Mouse (Mus musculus) fat pad, adult 2 months (tissue): Measurements from ENCODE around the gene Manba.
"Not testable (repeated sequence)": the region's sequence is repeated elsewhere in the genome, so short reads cannot be mapped to it uniquely, and the experiment has no call there.

ENCODE experiments used
- DNase-seq: peaks from one replicate; pipeline ENCODE4 v3.0.0-alpha.2; 2011; ENCODE audit warnings: low read depth, low spot score; ENCODE audit errors: extremely low read depth

The Manba gene

DNA sequence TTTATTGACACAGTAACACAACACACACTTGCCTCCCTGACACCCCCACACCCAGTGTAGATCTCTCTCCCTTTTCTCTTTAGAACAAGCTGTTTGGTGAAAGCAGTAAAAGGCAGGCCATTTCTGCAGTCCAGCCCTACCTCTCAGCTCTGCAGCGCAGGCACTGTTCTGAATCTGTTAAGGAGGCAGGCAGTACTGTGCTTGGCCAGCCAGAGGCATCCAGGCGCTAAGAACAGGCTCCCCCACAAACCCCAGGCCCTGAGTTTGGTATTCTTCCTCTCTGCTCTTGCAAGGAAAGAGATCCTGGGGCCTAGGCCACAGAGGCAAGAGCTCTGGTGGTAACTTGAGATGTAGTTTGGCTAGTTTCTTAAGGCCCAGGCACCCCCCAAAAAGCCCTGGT, 39.5 kb downstream of the Manba start:
- not testable (repeated sequence) for DNase-seq

DNA sequence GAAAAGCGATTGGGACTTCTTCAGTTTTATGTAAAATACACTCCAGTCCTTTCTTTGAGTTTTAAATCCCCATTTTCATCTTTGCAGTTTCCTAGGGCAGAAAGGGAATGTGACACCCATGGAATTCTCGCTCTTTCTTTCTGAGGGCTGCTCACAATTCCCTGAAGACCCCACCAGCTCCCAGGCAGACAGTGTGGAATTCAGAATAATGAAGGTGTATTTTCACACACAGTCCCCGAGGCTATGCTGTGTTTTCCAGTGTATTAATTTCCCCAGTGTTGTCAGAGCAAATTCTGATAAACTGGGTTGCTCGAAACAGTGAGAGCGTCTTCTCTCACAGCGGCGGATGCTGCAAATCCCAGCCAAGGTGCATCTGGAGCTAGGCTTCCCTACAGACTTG, 44.3 kb downstream of the Manba start:
- no peak for DNase-seq

GRCm38 (mm10) chr3:135531762-135532161, 46.4 kb downstream of the Manba start:
- no peak for DNase-seq

DNA sequence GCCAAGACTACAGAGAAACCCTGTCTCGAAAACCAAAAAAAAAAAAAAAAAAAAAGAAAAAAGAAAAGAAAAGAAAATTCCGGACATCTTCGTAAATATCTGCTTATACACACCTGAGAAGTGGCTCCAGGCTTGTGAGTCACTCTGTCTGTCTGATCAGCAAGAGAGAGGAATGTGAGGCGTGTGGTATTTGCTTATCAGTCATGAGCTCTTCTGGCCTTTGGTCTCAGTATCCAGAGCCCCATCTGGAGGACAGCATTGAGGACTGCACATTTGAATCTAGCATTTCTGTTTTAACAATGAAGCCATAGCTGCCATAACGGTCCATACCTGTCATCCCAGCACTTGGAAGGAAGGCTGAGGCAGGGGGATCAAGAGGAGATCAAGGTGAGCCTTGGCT, 48.7 kb downstream of the Manba start:
- no peak for DNase-seq

DNA sequence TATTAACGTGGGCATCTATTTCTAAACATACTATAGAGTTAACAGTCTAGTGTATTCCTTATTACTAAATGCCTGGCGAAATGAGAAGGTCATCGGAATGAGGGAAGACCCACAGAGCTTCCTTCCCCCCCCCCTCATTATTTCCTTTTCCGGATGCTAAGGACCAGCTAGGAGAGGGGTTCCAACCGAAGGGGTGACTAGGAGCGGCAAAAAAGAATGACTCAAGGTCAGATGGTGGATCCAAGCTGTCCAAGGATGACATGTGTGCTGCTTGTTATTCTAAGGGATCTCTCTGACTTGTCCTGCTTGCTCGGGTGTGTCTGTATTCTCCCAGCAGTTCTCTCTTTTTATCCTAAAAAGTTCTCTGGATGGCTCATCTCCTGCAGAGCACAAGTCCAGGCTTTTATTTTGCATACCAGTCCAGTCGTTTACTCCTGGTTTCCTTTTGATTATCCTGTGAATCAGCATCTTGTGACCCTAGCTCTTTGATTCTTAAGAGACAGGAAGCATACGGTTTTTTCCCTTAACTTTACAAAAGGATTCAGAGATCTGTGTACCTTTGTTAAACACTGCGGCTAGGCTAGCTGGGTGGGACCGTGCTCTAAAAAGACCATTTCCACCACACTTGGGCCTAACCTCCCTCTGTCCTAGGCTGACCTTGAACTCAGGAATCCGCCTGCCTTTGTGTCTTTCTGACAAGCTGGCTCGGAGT, 61.0 kb downstream of the Manba start:
- DNase-seq, result no peak

DNA sequence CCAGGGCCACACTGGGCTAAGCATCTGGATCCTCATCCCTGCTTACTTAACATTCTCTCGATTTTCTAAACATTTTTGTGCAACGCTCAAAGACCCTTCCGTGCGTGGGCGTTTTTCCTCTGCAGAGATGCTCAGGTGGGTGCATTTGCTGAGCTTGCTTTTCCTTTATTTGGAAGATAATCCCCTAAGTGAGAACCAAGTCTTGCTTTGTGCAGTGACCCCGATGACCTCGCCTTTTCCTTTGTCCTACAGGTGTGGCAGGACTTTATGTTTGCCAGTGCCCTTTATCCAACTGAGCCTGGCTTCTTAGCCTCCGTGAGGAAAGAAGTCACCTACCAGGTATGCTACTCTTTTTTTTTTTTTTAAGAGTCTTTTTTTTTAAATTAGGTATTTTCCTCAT, 61.9 kb downstream of the Manba start:
- DNase-seq, result no peak

GRCm38 (mm10) chr3:135552874-135553273, 67.5 kb downstream of the Manba start:
- no peak for DNase-seq

GRCm38 (mm10) chr3:135555192-135555591, 69.8 kb downstream of the Manba start:
- no peak for DNase-seq

GRCm38 (mm10) chr3:135556052-135556587, 70.7 kb downstream of the Manba start:
- no peak for DNase-seq

GRCm38 (mm10) chr3:135556851-135557662, 71.6 kb downstream of the Manba start:
- no peak for DNase-seq

DNA sequence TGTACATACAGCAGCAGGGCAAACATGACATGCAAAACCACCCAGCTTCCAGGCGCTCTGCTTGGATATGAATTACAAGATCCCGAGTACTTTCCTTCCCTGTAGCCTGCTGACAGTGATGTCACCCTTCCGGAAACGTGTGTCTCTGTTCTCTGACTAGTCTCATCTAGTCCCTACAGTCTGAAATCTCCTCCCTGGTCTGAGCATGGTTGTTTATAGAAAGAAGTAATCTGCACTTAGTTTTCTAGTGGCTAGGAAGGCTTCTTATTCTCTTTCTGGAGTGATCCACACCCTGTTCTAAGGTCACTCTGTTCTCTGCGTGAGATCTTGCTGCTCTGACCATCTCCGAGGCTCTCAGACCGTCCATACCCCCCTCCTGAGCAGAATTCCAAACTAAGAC, 76.6 kb downstream of the Manba start:
- DNase-seq, result no peak

DNA sequence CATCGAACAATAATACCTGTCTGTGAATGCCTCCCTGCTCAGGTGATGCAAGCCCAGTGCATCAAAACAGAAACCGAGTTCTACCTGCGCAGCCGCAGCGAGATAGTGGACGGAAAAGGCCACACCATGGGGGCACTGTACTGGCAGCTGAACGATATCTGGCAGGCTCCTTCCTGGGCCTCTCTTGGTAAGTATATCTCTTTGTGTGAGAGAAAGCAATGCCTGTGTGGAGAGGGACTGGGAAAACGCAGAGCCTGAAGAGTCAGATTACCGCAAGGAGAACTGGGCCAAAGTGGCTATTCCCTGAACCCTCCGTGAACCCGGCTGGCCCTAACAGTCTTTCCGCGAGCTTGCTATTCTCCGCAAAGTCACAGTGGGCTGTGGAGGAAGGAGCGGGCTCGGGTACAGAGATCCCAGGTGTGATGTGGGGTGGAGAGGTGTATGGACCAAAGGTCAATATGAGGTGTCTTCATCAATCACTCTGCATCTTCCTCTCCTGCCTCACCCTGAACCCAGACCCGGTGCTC, 77.8 kb downstream of the Manba start:
- no peak for DNase-seq

DNA sequence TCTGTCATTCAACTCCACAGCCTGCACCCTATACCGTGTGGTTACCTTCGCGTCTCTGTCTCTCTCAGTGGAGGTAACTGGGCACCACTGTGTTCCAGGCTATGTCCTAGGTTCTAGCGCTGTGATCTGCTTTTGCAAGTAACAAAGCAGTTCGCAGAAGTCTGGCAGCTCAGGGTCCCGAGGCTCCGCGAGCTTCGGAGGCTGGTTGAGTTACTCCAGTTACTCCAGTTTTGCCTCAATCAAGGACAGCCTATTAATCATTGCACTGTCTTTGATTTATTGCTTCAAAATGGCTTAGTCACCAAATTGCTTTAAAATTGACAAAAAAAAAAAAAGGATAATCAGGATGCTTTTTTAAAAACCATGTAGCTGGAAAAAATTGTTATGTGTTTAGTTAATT, 79.3 kb downstream of the Manba start:
- no peak for DNase-seq

DNA sequence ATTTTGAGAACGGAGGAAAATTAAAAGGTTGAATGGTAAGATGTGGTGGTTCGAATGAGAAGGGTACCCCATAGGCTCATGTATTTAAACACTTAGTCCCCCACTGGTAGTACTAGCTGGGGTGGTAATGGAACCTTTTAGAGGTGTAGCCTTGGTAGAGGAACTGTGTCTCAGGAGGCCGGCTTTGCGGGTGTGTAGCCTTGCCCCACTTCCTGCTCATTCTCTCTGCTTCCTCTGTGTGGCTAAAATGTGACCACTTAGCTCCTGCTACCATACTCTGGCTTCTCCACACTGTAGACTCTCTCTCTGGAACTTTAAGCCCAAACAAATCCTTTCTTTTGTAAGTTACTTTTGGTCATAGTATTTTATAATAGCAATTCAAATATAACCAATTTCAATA, 79.9 kb downstream of the Manba start:
- DNase-seq, result no peak

GRCm38 (mm10) chr3:135567888-135568287, 82.5 kb downstream of the Manba start:
- DNase-seq, result no peak

DNA sequence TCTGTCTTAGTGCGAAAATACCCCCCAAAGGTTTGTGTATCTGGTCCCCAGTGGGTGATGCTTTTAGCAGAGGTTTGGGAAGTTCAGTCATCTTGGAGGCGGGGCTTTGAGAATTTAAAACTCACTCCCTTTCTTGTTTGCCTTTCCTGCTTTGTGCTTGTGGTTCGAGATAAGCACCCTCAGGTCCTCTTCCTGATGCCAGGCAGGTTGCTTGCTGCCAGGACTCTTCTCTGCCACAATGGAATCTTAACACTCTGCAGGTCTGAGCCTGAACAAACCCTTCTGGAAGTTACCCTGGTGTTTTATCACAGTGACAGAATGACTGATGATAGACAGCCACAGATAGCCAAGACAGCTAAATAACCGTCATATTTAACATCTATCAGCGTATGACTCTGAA, 83.2 kb downstream of the Manba start:
- peak; percentile 87 for DNase-seq

DNA sequence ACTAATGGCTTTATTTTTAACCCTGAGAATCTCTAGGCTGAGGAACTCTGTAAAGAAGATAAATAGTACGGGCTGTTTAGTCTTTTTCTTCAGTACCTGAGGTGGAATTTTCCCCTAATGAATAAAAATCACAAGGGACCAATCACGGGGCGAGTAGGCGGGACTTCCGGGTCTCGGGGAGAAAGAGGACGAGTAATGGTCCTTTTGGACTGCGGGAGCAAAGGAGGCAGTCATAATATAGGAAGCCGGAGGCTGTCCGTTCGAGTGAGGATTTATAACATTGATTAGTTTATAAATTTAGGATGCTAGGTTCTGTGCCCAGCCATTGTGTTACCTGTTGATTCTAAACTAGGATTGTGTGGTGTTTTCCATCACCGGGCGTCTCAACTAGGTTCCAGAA, 86.1 kb downstream of the Manba start:
- no peak for DNase-seq

DNA sequence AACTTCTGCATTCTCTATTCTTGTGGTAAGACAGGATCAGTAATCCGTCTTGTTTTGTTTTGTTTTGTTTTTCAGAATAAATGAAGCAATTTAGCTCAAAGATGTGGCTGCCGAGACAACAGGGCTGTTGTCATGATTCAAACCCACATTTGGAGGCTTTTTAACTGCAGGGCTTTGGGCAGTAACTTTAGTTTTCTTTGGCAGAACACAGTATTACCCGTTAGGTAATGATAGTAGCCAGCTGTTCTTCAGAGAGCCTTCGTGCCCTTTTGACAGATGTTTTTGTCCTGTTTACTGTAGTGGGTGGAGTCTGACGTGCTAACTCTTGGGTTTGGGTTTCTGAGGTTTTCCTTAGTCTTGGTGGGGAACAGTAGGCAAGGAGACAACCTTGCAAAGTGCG, 87.6 kb downstream of the Manba start:
- peak; percentile 85 for DNase-seq

DNA sequence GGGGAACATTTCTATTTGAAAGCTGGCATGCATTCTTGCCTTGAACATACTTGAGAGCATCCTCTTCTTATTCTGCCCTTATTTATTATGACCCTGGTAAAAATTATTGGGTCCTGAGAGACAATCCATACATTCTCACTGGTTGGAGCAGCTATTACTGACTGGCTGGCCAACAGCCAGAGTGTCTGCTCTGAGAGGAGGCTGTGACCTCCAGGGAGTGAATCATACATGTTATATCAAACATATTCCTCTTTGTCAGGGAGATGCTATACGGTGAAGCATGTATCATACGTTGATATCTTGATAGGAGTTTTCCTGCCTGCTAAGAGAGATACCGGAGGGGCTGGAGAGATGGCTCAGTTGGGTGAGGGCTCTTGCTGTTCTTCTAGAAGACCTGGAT, 89.7 kb downstream of the Manba start:
- no peak for DNase-seq

GRCm38 (mm10) chr3:135578588-135579140, 93.3 kb downstream of the Manba start:
- DNase-seq, result no peak

DNA sequence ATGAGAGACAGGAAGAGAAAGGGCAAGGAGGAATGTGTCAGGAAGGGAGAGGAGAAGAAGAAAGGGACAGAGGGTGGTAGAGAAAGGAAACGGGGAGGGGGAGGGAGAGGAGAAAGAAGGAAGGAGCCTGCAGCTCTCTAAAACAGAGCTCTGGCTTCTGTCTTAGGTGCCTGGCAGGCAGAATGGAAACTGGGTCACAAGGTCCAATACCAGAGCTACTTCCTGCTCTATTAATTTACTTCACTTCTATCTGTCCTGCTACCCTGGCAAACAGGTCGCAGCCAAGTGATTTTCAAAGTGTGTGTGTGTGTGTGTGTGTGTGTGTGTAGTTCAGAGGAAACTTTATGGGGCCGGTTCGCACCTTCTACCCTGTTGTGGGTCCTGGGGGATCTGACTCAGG, 93.8 kb downstream of the Manba start:
- no peak for DNase-seq
